8 mouse cellular contexts compared by ENCODE assay signal in the genomic region with DNA sequence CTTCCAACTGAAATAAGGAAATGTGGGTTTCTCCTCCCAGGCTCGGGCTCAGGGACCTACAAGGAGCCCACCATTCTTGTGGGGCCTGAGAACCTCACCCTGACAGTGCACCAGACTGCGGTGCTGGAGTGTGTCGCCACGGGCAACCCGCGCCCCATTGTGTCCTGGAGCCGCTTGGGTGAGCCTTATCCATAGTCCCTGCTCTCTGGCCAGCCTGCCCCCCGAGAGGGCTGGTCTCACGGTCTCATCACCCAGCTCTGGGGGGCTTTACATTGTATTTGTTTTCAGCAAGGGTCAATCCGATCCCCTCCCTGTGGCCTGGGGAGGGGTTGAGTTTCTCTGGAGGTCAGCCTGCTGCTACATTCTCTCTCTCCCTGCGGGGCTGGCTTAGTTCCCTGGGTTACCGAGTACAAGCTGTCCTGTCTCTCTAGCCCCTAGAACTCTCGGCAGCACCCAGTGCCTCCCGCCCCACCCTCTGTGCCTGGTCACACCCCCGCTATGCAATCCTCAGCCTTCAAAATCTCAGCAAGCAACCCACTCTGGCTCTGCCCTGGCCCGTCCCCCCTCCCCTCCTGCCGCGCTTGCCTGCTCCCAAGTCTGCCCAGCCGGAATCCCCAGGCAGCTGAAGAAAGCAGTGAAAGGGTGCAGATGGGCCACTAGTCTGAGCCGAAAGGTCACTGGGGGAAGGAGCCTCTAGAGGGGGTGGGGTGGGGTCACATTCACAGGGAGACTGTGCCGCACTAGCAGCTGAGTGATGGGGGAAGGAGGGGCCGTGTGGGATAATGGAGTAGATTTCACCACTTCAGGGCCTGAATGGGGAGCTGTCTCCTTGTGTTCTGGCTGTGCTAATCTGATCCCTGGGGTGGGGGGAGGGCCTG. TPM values are rescaled to one million over a fixed set of nuclear protein-coding genes. Genes with fewer than 3 reads are reported as not detected.
DNase-seq lines count a peak whose midpoint lies in the region; ATAC-seq lines count a peak whose summit lies in the region.

No protein-coding gene starts in this region.

- H3K9ac ChIP-seq in heart, embryonic 11.5 days (ENCODE audit: low read depth, low read length) = peak overlapping the region; percentile 50
- no peak overlapping the region; the same call in 1 of the 2 replicates for H3K9ac ChIP-seq in limb, embryonic 13.5 days

- H3K4me1 ChIP-seq in heart, embryonic 11.5 days (ENCODE audit: control insufficient read depth, insufficient read depth, low read length) = peaks cover 28% of the 10 kb centered on the region
- H3K4me1 ChIP-seq in limb, embryonic 13.5 days = peaks cover 48% of the 10 kb centered on the region

- H3K4me2 ChIP-seq in heart, embryonic 11.5 days = peak overlapping the region; percentile 57
- peak overlapping the region; percentile 42 for H3K4me2 ChIP-seq in limb, embryonic 13.5 days (replicated peaks)

- no peaks in the 10 kb centered on the region for H3K36me3 ChIP-seq in heart, embryonic 11.5 days (ENCODE audit: control insufficient read depth, insufficient read depth, low read length)
- no peaks in the 10 kb centered on the region for H3K36me3 ChIP-seq in limb, embryonic 13.5 days

- H3K27me3 ChIP-seq in heart, embryonic 11.5 days (ENCODE audit: control insufficient read depth, insufficient read depth, low read length) = peaks cover 2% of the 10 kb centered on the region; the same call in 1 of the 2 replicates
- H3K27me3 ChIP-seq in limb, embryonic 13.5 days = peaks cover 95% of the 10 kb centered on the region

- no peaks in the 10 kb centered on the region for H3K9me3 ChIP-seq in heart, embryonic 11.5 days (replicated peaks; ENCODE audit: control insufficient read depth, low read length)
- H3K9me3 ChIP-seq in limb, embryonic 13.5 days = no peaks in the 10 kb centered on the region

- H3K4me3 ChIP-seq in heart, embryonic 11.5 days (ENCODE audit: low read depth, low read length) = peak overlapping the region; percentile 23
- H3K4me3 ChIP-seq in limb, embryonic 13.5 days = no peak overlapping the region

- intact Hi-C loops in heart, postnatal 25 days (cut with DNase I) = no loop called here

- peak; percentile 13 for DNase-seq in heart, adult 8-10 months (ENCODE audit: low spot score)
- DNase-seq in heart, postnatal 25 days (ENCODE audit: low spot score) = no peak
- DNase-seq in brain, adult 2 months (ENCODE audit: low read depth, low spot score) = peak; percentile 24
- peak; percentile 83 for DNase-seq in retina, postnatal 7 days (ENCODE audit: low read depth, low spot score)
- DNase-seq in B cell, adult 2 months = no peak

- H3K27ac ChIP-seq in heart, embryonic 11.5 days (ENCODE audit: low read depth, low read length) = peak overlapping the region; percentile 43; the same call in 1 of the 2 replicates
- no peak overlapping the region for H3K27ac ChIP-seq in limb, embryonic 13.5 days

- WGBS in heart, embryonic 11.5 days (ENCODE audit: insufficient replicate concordance) = 7% methylated on average over 22 of the region's 22 CpGs
- WGBS in limb, embryonic 13.5 days = 15% methylated on average over 22 of the region's 22 CpGs

- ATAC-seq in heart, embryonic 11.5 days (replicated peaks; ENCODE audit: insufficient number of reproducible peaks, low FRiP score, low TSS enrichment) = peak; percentile 50
- peak; percentile 38; the same call in 1 of the 2 replicates for ATAC-seq in limb, embryonic 13.5 days (ENCODE audit: low FRiP score, low read depth)
- no peak for ATAC-seq in megakaryocyte progenitor cell, adult 5-6 weeks (replicated peaks; ENCODE audit: poor library complexity)

RNA-seq across cellular contexts. Expression of a gene that starts 16.6 kb away (rescaled TPM):
- 1 to 10 TPM; 3.4 to 4.5 (median 3.7) TPM for total RNA-seq in heart, adult 8-10 months (2022)
- total RNA-seq in heart, postnatal 25 days (2021) = 1 to 10 TPM; 4.2 TPM
- polyA plus RNA-seq in heart, embryonic 11.5 days (2014; fragmentation: Nextera tagmentation; extraction: Ambion mirVana) = 4.6 and 5.0 TPM in 2 replicates
- 7.0 and 7.1 TPM in 2 replicates for polyA plus RNA-seq in limb, embryonic 13.5 days (2015; fragmentation: Nextera tagmentation; extraction: Ambion mirVana)
- 3.2 and 3.3 TPM in 2 replicates for total RNA-seq in megakaryocyte progenitor cell, adult 5-6 weeks (2015)
- total RNA-seq in megakaryocyte progenitor cell, adult 5-6 weeks (2017) = 2.8 and 3.1 TPM in 2 replicates

RNA-seq across cellular contexts. Expression of a gene that starts 37.6 kb away (rescaled TPM):
- under 1 TPM in 2 of 4 experiments, not detected in 2; 0.09 to 0.19 TPM for total RNA-seq in heart, adult 8-10 months (2022)
- under 1 TPM in 1 of 2 experiments, not detected in 1; 0.08 TPM for total RNA-seq in heart, postnatal 25 days (2021)
- 6.3 and 6.8 TPM in 2 replicates for polyA plus RNA-seq in heart, embryonic 11.5 days (2014; fragmentation: Nextera tagmentation; extraction: Ambion mirVana)
- polyA plus RNA-seq in limb, embryonic 13.5 days (2015; fragmentation: Nextera tagmentation; extraction: Ambion mirVana) = 1.2 and 2.1 TPM in 2 replicates
- not detected in 2 replicates for total RNA-seq in megakaryocyte progenitor cell, adult 5-6 weeks (2015)
- total RNA-seq in megakaryocyte progenitor cell, adult 5-6 weeks (2017) = not detected in 2 replicates

Comparison
In these comparisons a context has a peak if more than half of its experiments do, and no peak if none do; other contexts are left out.
1. DNase-seq: peak in heart, adult 8-10 months (single experiment), brain, adult 2 months (single experiment) and retina, postnatal 7 days (single experiment); none in heart, postnatal 25 days (single experiment) and B cell, adult 2 months (0 of 2).